Mouse (Mus musculus) liver, adult 2 months (tissue): ENCODE measurements around the gene Ciz1. TPM values are rescaled to one million over a fixed set of nuclear protein-coding genes. Genes with fewer than 3 reads are reported as not detected.
A peak's percentile ranks its signal among the peaks of the same experiment; 100 is the strongest.

Source experiments
- DNase-seq: peaks from one replicate; pipeline ENCODE4 v3.0.0-alpha.2; 2011; ENCODE audit warnings: low read depth, low spot score; ENCODE audit errors: extremely low read depth
- H3K27ac ChIP-seq: fragments of 200-500 bp; replicated peaks from 2 replicates; pipeline ENCODE4 v1.5.1; 2012; ENCODE audit warnings: low read depth, mild to moderate bottlenecking, control low read depth, inconsistent platforms, low read length; ENCODE audit not compliant: insufficient read depth
- H3K27me3 ChIP-seq: fragments of 200-500 bp; 2 replicates; pipeline ENCODE4 v1.6.1; 2012; ENCODE audit warnings: mild to moderate bottlenecking, moderate library complexity, low read length, inconsistent platforms; ENCODE audit not compliant: control insufficient read depth, insufficient read depth
- H3K36me3 ChIP-seq: fragments of 200-500 bp; 2 replicates; pipeline ENCODE4 v1.6.1; 2012; ENCODE audit warnings: low read length, inconsistent platforms; ENCODE audit not compliant: control insufficient read depth, insufficient read depth
- H3K4me1 ChIP-seq: fragments of 200-500 bp; 2 replicates; pipeline ENCODE4 v1.6.1; 2011; ENCODE audit warnings: low read length; ENCODE audit not compliant: control insufficient read depth, insufficient read depth
- H3K4me3 ChIP-seq: fragments of 200-500 bp; 2 replicates; pipeline ENCODE4 v1.5.1; 2011; ENCODE audit warnings: low read depth, mild to moderate bottlenecking, control low read depth, low read length, moderate library complexity; ENCODE audit not compliant: insufficient read depth
- H3K79me2 ChIP-seq: fragments of 200-500 bp; 2 replicates; pipeline ENCODE4 v1.6.1; 2012; ENCODE audit warnings: inconsistent platforms, mild to moderate bottlenecking, low read length, moderate library complexity; ENCODE audit not compliant: control insufficient read depth, insufficient read depth
- H3K9ac ChIP-seq: fragments of 200-500 bp; 2 replicates; pipeline ENCODE4 v1.6.1; 2012; ENCODE audit warnings: low read depth, mild to moderate bottlenecking, control low read depth, inconsistent platforms, low read length
- CTCF ChIP-seq: fragments of 200-500 bp; IDR thresholded peaks from 2 replicates; pipeline ENCODE4 v1.5.1; 2011; ENCODE audit warnings: low read depth, low read length, control low read depth
- POLR2A ChIP-seq: fragments of 200-500 bp; IDR thresholded peaks from 2 replicates; pipeline ENCODE4 v1.6.1; 2011; ENCODE audit warnings: low read length, control low read depth; ENCODE audit not compliant: insufficient read depth; ENCODE audit errors: extremely low read depth
- WGBS: fragments of 180-500 bp; shearing (Covaris S2); methylation state at CpG from one replicate; pipeline ENCODE4 v1.1.7; 2018; 5-methylcytosine and 5-hydroxymethylcytosine counted together
- polyA plus RNA-seq: library from polyadenylated mRNA; depleted of rRNA; stranded (reverse); fragments of >200 nt; gene quantifications from 2 replicates; pipeline ENCODE4 v1.2.3, GENCODE M21; 2012
- total RNA-seq: library from RNA; depleted of rRNA; stranded (reverse); fragments of >200 nt; gene quantifications from 2 replicates; pipeline ENCODE4 v1.2.3, GENCODE M21; 2014

The Ciz1 gene
- total and polyA plus RNA-seq, 2 experiments = 9.5 to 71.7 TPM

- TF ChIP-seq CTCF (no peak), POLR2A (peak; percentile 49; the same call in 1 of the 2 replicates)
- under 1% methylated on average over 59 of the region's 59 CpGs for WGBS
- DNase-seq = peak; percentile 88
- Histone ChIP-seq H3K36me3 (no peaks in the 10 kb centered on the region), H3K27ac (peak overlapping the region; percentile 82), H3K4me1 (peaks cover 8% of the 10 kb centered on the region), H3K79me2 (peaks cover 8% of the 10 kb centered on the region; the same call in 1 of the 2 replicates), H3K4me3 (peak overlapping the region; percentile 75), H3K9ac (peak overlapping the region; percentile 86), H3K27me3 (no peaks in the 10 kb centered on the region)
These were observed 44.0 kb downstream of the Ciz1 start for GRCm38 (mm10) chr2:32395946-32396621.

- Histone ChIP-seq H3K27me3 (no peaks in the 10 kb centered on the region), H3K36me3 (no peaks in the 10 kb centered on the region), H3K9ac (peak overlapping the region; percentile 86), H3K27ac (peak overlapping the region; percentile 41; the same call in 1 of the 2 replicates), H3K4me1 (peaks cover 8% of the 10 kb centered on the region), H3K79me2 (peaks cover 8% of the 10 kb centered on the region; the same call in 1 of the 2 replicates), H3K4me3 (peak overlapping the region; percentile 75)
- WGBS = 2% methylated on average over 15 of the region's 15 CpGs
- DNase-seq = no peak
- TF ChIP-seq POLR2A = no peak
- TF ChIP-seq CTCF = no peak
These were observed 44.6 kb downstream of the Ciz1 start for GRCm38 (mm10) chr2:32396695-32397094.

- Histone ChIP-seq H3K36me3 (no peaks in the 10 kb centered on the region), H3K27ac (no peak overlapping the region), H3K79me2 (no peaks in the 10 kb centered on the region), H3K4me3 (no peak overlapping the region), H3K27me3 (no peaks in the 10 kb centered on the region), H3K9ac (no peak overlapping the region), H3K4me1 (peaks cover 15% of the 10 kb centered on the region)
- 19% methylated on average over 2 of the region's 2 CpGs for WGBS
- peak; percentile 89 for DNase-seq
- TF ChIP-seq CTCF = peak; percentile 92
- TF ChIP-seq POLR2A = no peak
These were observed 52.5 kb downstream of the Ciz1 start for GRCm38 (mm10) chr2:32404663-32405062.

- TF ChIP-seq CTCF = no peak
- TF ChIP-seq POLR2A = no peak
- no peak overlapping the region for H3K4me3 ChIP-seq
- no peaks in the 10 kb centered on the region for H3K27me3 ChIP-seq
- peak; percentile 74 for DNase-seq
- peak overlapping the region; percentile 63 for H3K9ac ChIP-seq
- no peaks in the 10 kb centered on the region for H3K36me3 ChIP-seq
- 58% methylated on average over 7 of the region's 7 CpGs for WGBS
- H3K79me2 ChIP-seq = no peaks in the 10 kb centered on the region
- peak overlapping the region; percentile 93 for H3K27ac ChIP-seq
- H3K4me1 ChIP-seq = peaks cover 17% of the 10 kb centered on the region
These were observed 55.2 kb downstream of the Ciz1 start for GRCm38 (mm10) chr2:32407144-32407824.

GRCm38 (mm10) chr2:32408429-32409424 lies 56.6 kb downstream of the Ciz1 start:
- peak overlapping the region; percentile 95 for H3K27ac ChIP-seq
- 23% methylated on average over 25 of the region's 25 CpGs for WGBS
- TF ChIP-seq CTCF = no peak
- TF ChIP-seq POLR2A = peak; percentile 80

More at GRCm38 (mm10) chr2:32408429-32409424, 56.6 kb downstream of the Ciz1 start:
- peak; percentile 97 for DNase-seq
- Histone ChIP-seq H3K36me3 (no peaks in the 10 kb centered on the region), H3K4me1 (peaks cover 17% of the 10 kb centered on the region), H3K9ac (peak overlapping the region; percentile 60), H3K4me3 (peak overlapping the region; percentile 15), H3K79me2 (no peaks in the 10 kb centered on the region), H3K27me3 (no peaks in the 10 kb centered on the region)
